8 mouse cellular contexts compared by ENCODE assay signal in the genomic region with DNA sequence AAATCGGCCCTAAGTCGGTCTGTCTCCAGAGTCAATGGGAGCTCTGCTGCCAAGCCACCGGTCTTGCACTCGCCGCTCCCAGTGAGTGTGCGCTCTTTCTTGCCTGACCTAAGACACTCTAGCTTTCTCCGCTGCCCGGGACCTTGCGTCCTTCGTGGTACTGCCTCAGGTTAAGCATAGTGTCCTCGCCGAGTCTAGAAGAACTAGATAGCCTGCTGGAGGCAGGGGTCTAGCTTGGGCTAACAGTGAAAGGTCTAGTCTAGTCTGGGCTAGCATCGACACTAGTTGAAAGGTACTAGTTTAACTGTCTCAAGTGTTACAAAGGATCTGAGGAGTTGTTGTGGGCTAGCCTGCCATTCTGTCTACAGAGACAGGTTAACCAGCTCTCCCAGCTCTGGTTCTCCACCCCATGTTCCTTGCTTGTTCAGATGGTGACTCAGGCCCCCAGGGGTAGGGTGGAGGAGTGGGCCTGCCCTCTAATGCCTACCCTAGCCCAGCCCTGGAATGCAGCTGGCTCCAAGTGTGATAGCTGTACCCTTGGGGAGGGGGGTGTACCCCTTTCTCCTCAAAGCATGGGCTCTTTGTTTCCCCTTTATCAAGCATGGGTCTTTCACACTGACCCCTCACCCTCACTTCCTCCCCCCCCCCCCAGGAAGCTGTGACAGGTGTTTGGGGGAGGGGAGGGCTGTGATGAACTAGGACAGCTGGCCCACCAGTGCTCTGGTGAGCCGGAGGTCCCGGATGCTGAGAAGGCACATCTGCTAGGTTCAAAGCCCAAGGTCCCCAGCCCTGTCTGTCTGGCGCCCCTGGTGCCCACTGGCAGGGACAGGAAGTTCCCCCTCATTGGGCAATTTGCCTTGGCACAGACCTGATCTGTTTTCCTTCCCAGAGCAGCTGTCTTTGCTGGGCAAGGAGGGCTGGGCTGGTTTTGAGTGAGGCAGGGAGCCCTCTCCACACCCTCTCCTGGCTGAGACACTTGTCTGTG. TPM values are rescaled to one million over a fixed set of nuclear protein-coding genes. Genes with fewer than 3 reads are reported as not detected.
DNase-seq lines count a peak whose midpoint lies in the region; ATAC-seq and TF ChIP-seq lines count a peak whose summit lies in the region.

Plcb3 (minus strand) TSS at position 934 of the 985 bp plus-strand sequence.

- H3K4me3 ChIP-seq in gastrocnemius, adult 2 months: peak within 1 kb of the TSS; percentile 95
- peak within 1 kb of the TSS; percentile 69 for H3K4me3 ChIP-seq in hindbrain, embryonic 15.5 days
- H3K4me3 ChIP-seq in megakaryocyte, embryonic 14.5 days (replicated peaks): peak within 1 kb of the TSS; percentile 97

- TF ChIP-seq CTCF in gastrocnemius, adult 2 months (IDR thresholded peaks at IDR 0.05): peak; percentile 24; the same call in 1 of the 2 replicates

- H3K9me3 ChIP-seq in hindbrain, embryonic 15.5 days: no peaks in the 10 kb centered on the region
- no peaks in the 10 kb centered on the region for H3K9me3 ChIP-seq in megakaryocyte, embryonic 14.5 days

- H3K9ac ChIP-seq in hindbrain, embryonic 15.5 days: peak within 1 kb of the TSS; percentile 58

- peaks cover 45% of the 10 kb centered on the region for H3K4me1 ChIP-seq in hindbrain, embryonic 15.5 days (replicated peaks)
- peaks cover 78% of the 10 kb centered on the region for H3K4me1 ChIP-seq in megakaryocyte, embryonic 14.5 days

- 0% methylated on average over 16 of the region's 16 CpGs for WGBS in hindbrain, embryonic 15.5 days

- H3K4me2 ChIP-seq in hindbrain, embryonic 15.5 days: peak within 1 kb of the TSS; percentile 87

- no peak for ATAC-seq in CD4-positive, CD25-positive, alpha-beta regulatory T cell, adult 4 months
- ATAC-seq in hindbrain, embryonic 15.5 days (ENCODE audit: low FRiP score, low read depth): no peak

- H3K27ac ChIP-seq in gastrocnemius, adult 2 months: peak within 1 kb of the TSS; percentile 100
- peak within 1 kb of the TSS; percentile 91 for H3K27ac ChIP-seq in hindbrain, embryonic 15.5 days (replicated peaks)

- H3K36me3 ChIP-seq in hindbrain, embryonic 15.5 days: no peaks in the 10 kb centered on the region
- peaks cover 21% of the 10 kb centered on the region for H3K36me3 ChIP-seq in megakaryocyte, embryonic 14.5 days (replicated peaks; ENCODE audit: low read length)

- peak; percentile 70 for DNase-seq in CD4-positive, CD25-positive, alpha-beta regulatory T cell, adult 2 months (ENCODE audit: low read depth, low spot score)
- DNase-seq in brain, adult 2 months (ENCODE audit: low read depth, low spot score): peak; percentile 75
- peak; percentile 89 for DNase-seq in gastrocnemius, adult 2 months
- DNase-seq in left cerebral cortex, postnatal 10 days (ENCODE audit: extremely low spot score in 1 of 2, low spot score in 2 of 2): peak; percentile 81 to 87
- peak; percentile 94 for DNase-seq in skeletal muscle tissue, adult 2 months (ENCODE audit: low read depth, low spot score)

- intact Hi-C loops in gastrocnemius, adult 2 months (cut with DNase I): no loop called here
- intact Hi-C loops in left cerebral cortex, postnatal 10 days (cut with DNase I): loop anchor here (5.0 kb wide), 1 partner anchor 34 kb away; the partner anchor contains the start of genes Bad and Gpr137

- H3K27me3 ChIP-seq in hindbrain, embryonic 15.5 days: peaks cover 3% of the 10 kb centered on the region; the same call in 1 of the 2 replicates
- H3K27me3 ChIP-seq in megakaryocyte, embryonic 14.5 days (replicated peaks): no peaks in the 10 kb centered on the region

RNA-seq across cellular contexts. Expression of gene Plcb3, which starts in this region (rescaled TPM):
- 1 to 10 TPM; 3.2 to 3.4 TPM for polyA plus RNA-seq in CD4-positive, CD25-positive, alpha-beta regulatory T cell, adult 4 months (2017; shearing (Covaris generic))
- 10 to 100 TPM in 1 of 2 experiments, 1 to 10 TPM in 1; 9.1 to 11.0 TPM for total RNA-seq in gastrocnemius, adult 2 months (2021)
- polyA plus RNA-seq in hindbrain, embryonic 15.5 days (2015; fragmentation: Nextera tagmentation; extraction: Ambion mirVana): 13.6 and 14.0 TPM in 2 replicates
- total RNA-seq in left cerebral cortex, postnatal 10 days (2021): 10 to 100 TPM; 11.2 to 11.6 TPM
- polyA plus RNA-seq in megakaryocyte, embryonic 14.5 days (2012; ENCODE audit: insufficient read depth, low replicate concordance): 39.2 and 49.3 TPM in 2 replicates
